Mouse (Mus musculus): ENCODE data around the gene Mas1. TPM values are rescaled to one million over a fixed set of nuclear protein-coding genes. Genes with fewer than 3 reads are reported as not detected.
A peak's percentile ranks its signal among the peaks of the same experiment; 100 is the strongest.

Gene Mas1
- polyA plus RNA-seq, 1 experiment: not detected

GRCm38 (mm10) chr17:12814502-12814901 lies 53.4 kb downstream of the Mas1 start:
- H3K27me3 ChIP-seq (ENCODE audit: control insufficient read depth, insufficient read depth, insufficient read length): peaks cover 7% of the 10 kb centered on the region
- no peak overlapping the region for H3K4me3 ChIP-seq (ENCODE audit: insufficient read depth, poor library complexity, severe bottlenecking)
- no peak for TF ChIP-seq MYOD1 (IDR thresholded peaks at IDR 0.05; ENCODE audit: control insufficient read depth, insufficient read length, low read depth)
- TF ChIP-seq CTCF (IDR thresholded peaks at IDR 0.05; ENCODE audit: control insufficient read depth, insufficient read depth, insufficient read length): no peak
- no peak for TF ChIP-seq USF1 (IDR thresholded peaks at IDR 0.05; ENCODE audit: low read depth)
- TF ChIP-seq FOSL1 (IDR thresholded peaks at IDR 0.05; ENCODE audit: insufficient read depth, low read length, poor library complexity, severe bottlenecking): no peak
- TF ChIP-seq MAX (IDR thresholded peaks at IDR 0.05): no peak
- TF ChIP-seq MYOG (IDR thresholded peaks at IDR 0.05; ENCODE audit: control insufficient read depth, extremely low read depth, insufficient read length): no peak
- TF ChIP-seq CEBPB (IDR thresholded peaks at IDR 0.05; ENCODE audit: low read depth): no peak
- H3K79me2 ChIP-seq (ENCODE audit: control insufficient read depth, insufficient read depth): no peaks in the 10 kb centered on the region
- no peaks in the 10 kb centered on the region for H3K79me3 ChIP-seq (ENCODE audit: low read depth)
- H3K36me3 ChIP-seq (ENCODE audit: control insufficient read depth, insufficient read depth): no peaks in the 10 kb centered on the region
- H3ac ChIP-seq (ENCODE audit: control insufficient read depth, insufficient read length, low read depth): no peak overlapping the region

- no peak overlapping the region for H3K4me3 ChIP-seq (ENCODE audit: insufficient read depth, poor library complexity, severe bottlenecking)
- no peaks in the 10 kb centered on the region for H3K79me2 ChIP-seq (ENCODE audit: control insufficient read depth, insufficient read depth)
- H3K27me3 ChIP-seq (ENCODE audit: control insufficient read depth, insufficient read depth, insufficient read length): peaks cover 15% of the 10 kb centered on the region
- no peak overlapping the region for H3ac ChIP-seq (ENCODE audit: control insufficient read depth, insufficient read length, low read depth)
- no peak for TF ChIP-seq CEBPB (IDR thresholded peaks at IDR 0.05; ENCODE audit: low read depth)
- no peak for TF ChIP-seq CTCF (IDR thresholded peaks at IDR 0.05; ENCODE audit: control insufficient read depth, insufficient read depth, insufficient read length)
- TF ChIP-seq MYOG (IDR thresholded peaks at IDR 0.05; ENCODE audit: control insufficient read depth, extremely low read depth, insufficient read length): no peak
- no peak for TF ChIP-seq USF1 (IDR thresholded peaks at IDR 0.05; ENCODE audit: low read depth)
- TF ChIP-seq MAX (IDR thresholded peaks at IDR 0.05): no peak
- TF ChIP-seq FOSL1 (IDR thresholded peaks at IDR 0.05; ENCODE audit: insufficient read depth, low read length, poor library complexity, severe bottlenecking): no peak
- no peak for TF ChIP-seq MYOD1 (IDR thresholded peaks at IDR 0.05; ENCODE audit: control insufficient read depth, insufficient read length, low read depth)
- H3K79me3 ChIP-seq (ENCODE audit: low read depth): no peaks in the 10 kb centered on the region
- no peaks in the 10 kb centered on the region for H3K36me3 ChIP-seq (ENCODE audit: control insufficient read depth, insufficient read depth)
Observed at GRCm38 (mm10) chr17:12810973-12811303, 57.0 kb downstream of the Mas1 start.

GRCm38 (mm10) chr17:12810103-12810972 lies 57.6 kb downstream of the Mas1 start:
- no peaks in the 10 kb centered on the region for H3K36me3 ChIP-seq (ENCODE audit: control insufficient read depth, insufficient read depth)
- H3K79me3 ChIP-seq (ENCODE audit: low read depth): no peaks in the 10 kb centered on the region
- peaks cover 15% of the 10 kb centered on the region for H3K27me3 ChIP-seq (ENCODE audit: control insufficient read depth, insufficient read depth, insufficient read length)
- H3K79me2 ChIP-seq (ENCODE audit: control insufficient read depth, insufficient read depth): no peaks in the 10 kb centered on the region
- H3K4me3 ChIP-seq (ENCODE audit: insufficient read depth, poor library complexity, severe bottlenecking): no peak overlapping the region
- TF ChIP-seq FOSL1 (IDR thresholded peaks at IDR 0.05; ENCODE audit: insufficient read depth, low read length, poor library complexity, severe bottlenecking) (no peak), MYOD1 (IDR thresholded peaks at IDR 0.05; ENCODE audit: control insufficient read depth, insufficient read length, low read depth) (no peak), MYOG (IDR thresholded peaks at IDR 0.05; ENCODE audit: control insufficient read depth, extremely low read depth, insufficient read length) (no peak), CTCF (IDR thresholded peaks at IDR 0.05; ENCODE audit: control insufficient read depth, insufficient read depth, insufficient read length) (peak; percentile 44), MAX (IDR thresholded peaks at IDR 0.05) (no peak), USF1 (IDR thresholded peaks at IDR 0.05; ENCODE audit: low read depth) (no peak)
- H3ac ChIP-seq (ENCODE audit: control insufficient read depth, insufficient read length, low read depth): no peak overlapping the region

- no peaks in the 10 kb centered on the region for H3K79me2 ChIP-seq (ENCODE audit: control insufficient read depth, insufficient read depth)
- H3K27me3 ChIP-seq (ENCODE audit: control insufficient read depth, insufficient read depth, insufficient read length): peaks cover 13% of the 10 kb centered on the region
- no peaks in the 10 kb centered on the region for H3K36me3 ChIP-seq (ENCODE audit: control insufficient read depth, insufficient read depth)
- no peak for TF ChIP-seq FOSL1 (IDR thresholded peaks at IDR 0.05; ENCODE audit: insufficient read depth, low read length, poor library complexity, severe bottlenecking)
- TF ChIP-seq CTCF (IDR thresholded peaks at IDR 0.05; ENCODE audit: control insufficient read depth, insufficient read depth, insufficient read length): no peak
- TF ChIP-seq MYOG (IDR thresholded peaks at IDR 0.05; ENCODE audit: control insufficient read depth, extremely low read depth, insufficient read length): no peak
- no peak for TF ChIP-seq MAX (IDR thresholded peaks at IDR 0.05)
- TF ChIP-seq MYOD1 (IDR thresholded peaks at IDR 0.05; ENCODE audit: control insufficient read depth, insufficient read length, low read depth): no peak
- TF ChIP-seq USF1 (IDR thresholded peaks at IDR 0.05; ENCODE audit: low read depth): no peak
- TF ChIP-seq CEBPB (IDR thresholded peaks at IDR 0.05; ENCODE audit: low read depth): no peak
- H3K4me3 ChIP-seq (ENCODE audit: insufficient read depth, poor library complexity, severe bottlenecking): no peak overlapping the region
- H3ac ChIP-seq (ENCODE audit: control insufficient read depth, insufficient read length, low read depth): no peak overlapping the region
- no peaks in the 10 kb centered on the region for H3K79me3 ChIP-seq (ENCODE audit: low read depth)
Observed at GRCm38 (mm10) chr17:12808851-12809250, 59.1 kb downstream of the Mas1 start.

GRCm38 (mm10) chr17:12804584-12805445 lies 63.1 kb downstream of the Mas1 start:
- Histone ChIP-seq H3K79me2 (ENCODE audit: control insufficient read depth, insufficient read depth) (no peaks in the 10 kb centered on the region), H3K36me3 (ENCODE audit: control insufficient read depth, insufficient read depth) (no peaks in the 10 kb centered on the region), H3ac (ENCODE audit: control insufficient read depth, insufficient read length, low read depth) (no peak overlapping the region), H3K79me3 (ENCODE audit: low read depth) (no peaks in the 10 kb centered on the region), H3K27me3 (ENCODE audit: control insufficient read depth, insufficient read depth, insufficient read length) (peaks cover 10% of the 10 kb centered on the region), H3K4me3 (ENCODE audit: insufficient read depth, poor library complexity, severe bottlenecking) (no peak overlapping the region)
- no peak for TF ChIP-seq CEBPB (IDR thresholded peaks at IDR 0.05; ENCODE audit: low read depth)
- no peak for TF ChIP-seq MAX (IDR thresholded peaks at IDR 0.05)
- TF ChIP-seq CTCF (IDR thresholded peaks at IDR 0.05; ENCODE audit: control insufficient read depth, insufficient read depth, insufficient read length): no peak
- peak; percentile 63 for TF ChIP-seq MYOD1 (IDR thresholded peaks at IDR 0.05; ENCODE audit: control insufficient read depth, insufficient read length, low read depth)
- TF ChIP-seq MYOG (IDR thresholded peaks at IDR 0.05; ENCODE audit: control insufficient read depth, extremely low read depth, insufficient read length): no peak
- TF ChIP-seq FOSL1 (IDR thresholded peaks at IDR 0.05; ENCODE audit: insufficient read depth, low read length, poor library complexity, severe bottlenecking): peak; percentile 44
- TF ChIP-seq USF1 (IDR thresholded peaks at IDR 0.05; ENCODE audit: low read depth): peak; percentile 17
